Mouse (Mus musculus) cortical plate, adult 2 months (tissue): ENCODE measurements around the gene Rac1. TPM values are rescaled to one million over a fixed set of nuclear protein-coding genes. Genes with fewer than 3 reads are reported as not detected.

Experiments
- H3K27ac ChIP-seq: fragments of 200-500 bp; 2 replicates; pipeline ENCODE4 v1.5.1; 2012; ENCODE audit warnings: low read length, control low read depth, inconsistent platforms; ENCODE audit not compliant: insufficient read depth
- H3K4me1 ChIP-seq: fragments of 200-500 bp; 2 replicates; pipeline ENCODE4 v1.6.1; 2011; ENCODE audit warnings: low read length; ENCODE audit not compliant: control insufficient read depth, insufficient read depth
- H3K4me3 ChIP-seq: fragments of 200-500 bp; 2 replicates; pipeline ENCODE4 v1.5.1; 2011; ENCODE audit warnings: mild to moderate bottlenecking, low read length, control low read depth; ENCODE audit not compliant: insufficient read depth
- CTCF ChIP-seq: fragments of 200-500 bp; IDR thresholded peaks from 2 replicates; pipeline ENCODE4 v1.5.1; 2011; ENCODE audit warnings: mild to moderate bottlenecking, control low read depth, low read length; ENCODE audit not compliant: insufficient read depth; ENCODE audit errors: extremely low read depth
- POLR2A ChIP-seq: fragments of 200-500 bp; IDR thresholded peaks from 2 replicates; pipeline ENCODE4 v1.6.1; 2011; ENCODE audit warnings: mild to moderate bottlenecking, low read length, control low read depth; ENCODE audit not compliant: insufficient read depth; ENCODE audit errors: extremely low read depth
- polyA plus RNA-seq: library from polyadenylated mRNA; depleted of rRNA; stranded (reverse); fragments of >200 nt; gene quantifications from 2 replicates; pipeline ENCODE4 v1.2.3, GENCODE M21; 2012

The Rac1 gene
- polyA plus RNA-seq, 1 experiment, result 529 TPM

DNA sequence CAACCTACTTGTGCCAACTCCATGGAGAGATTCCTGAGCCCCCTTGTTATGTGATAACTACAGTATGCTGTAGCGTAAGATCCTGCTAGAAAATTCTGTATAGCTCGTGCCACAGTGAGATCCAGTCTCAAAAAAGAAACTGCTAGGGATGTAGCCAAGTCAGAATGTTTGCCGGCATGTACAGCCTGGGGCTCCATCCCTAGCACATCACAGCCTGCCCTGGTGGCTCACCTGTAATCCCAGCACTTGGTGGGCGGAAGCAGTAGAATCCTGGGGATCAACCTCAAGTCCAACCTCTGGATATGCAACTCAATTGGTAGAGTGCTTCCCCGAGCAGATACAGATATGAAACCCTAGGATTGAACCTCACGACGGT lies 460 bp upstream of the Rac1 start:
- Histone ChIP-seq H3K4me3 (peak overlapping the region; percentile 65), H3K4me1 (peaks cover 11% of the 10 kb centered on the region), H3K27ac (peak overlapping the region; percentile 83)
- no peak for TF ChIP-seq CTCF
- no peak for TF ChIP-seq POLR2A

DNA sequence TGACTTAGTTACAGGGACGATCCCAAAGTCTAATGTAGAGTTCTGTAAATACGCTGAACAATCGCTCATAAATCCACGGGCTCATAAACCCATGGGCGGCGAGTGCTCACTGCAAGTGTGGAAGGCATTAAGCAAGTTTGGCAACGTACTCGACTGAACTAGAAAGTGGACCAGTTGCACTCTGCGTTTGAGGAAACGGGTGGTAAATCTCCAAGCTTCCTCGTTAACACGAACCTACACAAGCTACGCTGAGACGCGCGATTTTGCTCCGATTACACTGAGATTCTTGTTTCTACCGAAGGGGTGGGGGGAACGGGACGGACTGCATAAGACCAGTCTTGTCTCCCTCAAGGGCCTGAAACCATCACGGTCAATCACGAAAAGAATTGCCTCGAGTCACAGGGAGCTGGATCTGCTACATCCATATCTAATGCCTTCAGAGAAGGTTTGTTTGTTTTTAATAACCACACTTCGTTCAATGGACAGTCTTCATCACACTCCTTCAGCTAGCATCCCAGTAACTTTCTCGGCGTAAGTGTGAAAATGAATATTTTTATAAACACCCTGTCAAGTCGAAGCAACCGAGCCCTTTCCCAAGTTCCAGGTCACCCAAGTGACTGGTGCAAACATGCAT lies 1.0 kb downstream of the Rac1 start:
- Histone ChIP-seq H3K4me1 (peaks cover 11% of the 10 kb centered on the region), H3K27ac (peak overlapping the region; percentile 99; the same call in 1 of the 2 replicates), H3K4me3 (peak overlapping the region; percentile 65)
- TF ChIP-seq POLR2A (no peak), CTCF (no peak)

DNA sequence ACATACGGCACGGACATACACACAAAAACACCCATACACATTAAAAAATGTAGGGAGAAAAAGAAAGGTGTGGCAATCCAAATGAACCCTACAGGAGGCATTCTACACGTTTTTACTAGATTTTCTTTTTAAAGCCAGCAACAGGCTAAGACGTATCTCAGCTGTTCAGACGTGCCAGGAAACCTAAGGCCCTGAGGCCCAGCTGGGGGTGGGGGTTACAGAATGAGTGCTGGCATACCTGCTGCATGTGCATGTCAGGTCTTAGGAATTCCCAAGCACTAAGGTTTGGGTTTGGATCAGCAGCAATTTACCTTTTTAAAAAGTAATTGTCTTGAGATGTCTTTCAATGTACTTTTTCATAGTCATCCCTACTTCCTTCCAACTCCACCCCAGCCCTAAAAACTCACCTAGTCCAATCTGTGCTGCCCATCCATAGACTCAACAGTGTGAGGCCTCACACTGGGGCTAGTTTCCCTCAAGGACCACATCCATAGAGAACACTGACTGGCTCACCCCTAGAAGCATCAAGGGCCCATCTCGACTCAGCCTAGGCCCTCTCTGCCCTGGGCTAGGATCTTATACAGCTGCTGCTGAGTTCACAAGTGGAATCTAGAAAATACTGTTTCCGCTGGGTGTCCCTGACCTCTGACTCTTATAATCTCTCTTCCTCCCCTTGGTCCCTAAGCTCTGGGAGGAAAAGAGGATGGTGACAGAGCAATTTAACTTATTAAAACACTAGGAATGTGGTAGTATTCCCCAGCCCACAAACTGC lies 2.2 kb downstream of the Rac1 start:
- Histone ChIP-seq H3K27ac (no peak overlapping the region), H3K4me3 (peak overlapping the region; percentile 65; the same call in 1 of the 2 replicates), H3K4me1 (peaks cover 11% of the 10 kb centered on the region)
- TF ChIP-seq CTCF (no peak), POLR2A (no peak)

DNA sequence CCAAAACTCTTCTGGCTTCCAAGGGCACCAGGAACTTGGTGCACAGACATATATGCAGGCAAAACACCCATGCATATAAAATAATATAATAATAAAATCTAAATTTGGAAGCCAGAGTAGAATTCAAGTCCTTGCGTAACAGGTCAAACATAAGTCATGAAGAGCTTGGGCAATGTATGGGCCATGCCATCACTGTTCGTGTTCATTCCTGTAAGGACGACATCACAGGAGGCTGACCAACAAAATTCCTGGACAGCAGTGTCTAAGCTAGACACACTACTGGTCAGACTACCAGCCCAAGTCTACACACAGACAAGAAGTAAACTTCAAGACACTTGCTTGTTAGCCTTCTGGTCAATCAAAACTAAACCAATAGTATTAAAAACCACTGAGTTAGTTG lies 5.0 kb downstream of the Rac1 start:
- Histone ChIP-seq H3K4me1 (peaks cover 16% of the 10 kb centered on the region), H3K4me3 (no peak overlapping the region), H3K27ac (no peak overlapping the region)
- no peak for TF ChIP-seq POLR2A
- no peak for TF ChIP-seq CTCF

DNA sequence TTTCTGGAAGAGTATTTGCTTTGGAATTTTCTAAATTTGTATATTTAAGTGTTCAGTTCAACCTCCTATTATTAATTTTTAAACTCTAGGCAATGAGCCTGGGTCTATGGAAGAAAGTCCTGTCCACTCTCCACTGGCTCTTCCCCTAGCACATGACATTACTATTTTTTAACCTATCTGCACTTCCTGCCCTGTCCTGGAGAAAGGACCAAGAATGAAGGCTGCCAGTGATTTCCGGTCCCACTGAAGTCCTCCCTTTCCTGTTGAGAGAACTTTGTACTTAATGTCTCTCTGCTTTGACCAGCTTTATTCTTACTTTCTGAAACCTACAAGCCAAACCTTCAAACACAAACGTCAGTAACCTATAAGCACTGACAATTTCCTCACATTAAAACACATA lies 7.4 kb downstream of the Rac1 start:
- TF ChIP-seq POLR2A (no peak), CTCF (no peak)
- Histone ChIP-seq H3K27ac (no peak overlapping the region; the same call in 1 of the 2 replicates), H3K4me3 (no peak overlapping the region), H3K4me1 (peaks cover 12% of the 10 kb centered on the region)

DNA sequence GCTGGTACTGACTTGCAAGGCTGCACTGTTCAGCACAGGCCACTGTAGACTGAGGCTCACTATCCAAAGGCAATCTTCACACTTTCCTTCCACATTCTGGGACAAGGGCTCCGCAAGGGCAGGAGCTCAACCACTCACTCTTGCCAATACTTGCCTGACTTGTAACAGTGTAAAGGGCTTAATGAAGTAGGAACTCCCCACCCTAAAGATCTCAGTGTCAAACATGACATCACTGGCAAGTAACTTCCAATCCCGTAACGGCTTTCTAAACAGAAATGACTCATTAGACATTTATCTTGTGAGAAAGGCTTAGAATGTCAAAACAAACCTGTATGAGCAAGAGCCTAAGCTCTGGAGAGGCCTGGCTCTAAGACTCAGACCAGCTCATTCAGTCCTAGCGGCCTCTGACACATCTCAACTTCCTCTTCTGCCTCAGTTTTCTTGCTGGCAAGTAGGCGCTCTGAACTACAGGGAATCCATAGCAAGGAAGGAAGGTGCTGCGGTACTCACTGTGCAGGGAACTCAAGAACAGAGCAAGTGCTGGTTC lies 9.7 kb downstream of the Rac1 start:
- TF ChIP-seq CTCF (no peak), POLR2A (no peak)
- H3K4me1 ChIP-seq, result peaks cover 6% of the 10 kb centered on the region
- H3K27ac ChIP-seq, result no peak overlapping the region
- H3K4me3 ChIP-seq, result no peak overlapping the region

DNA sequence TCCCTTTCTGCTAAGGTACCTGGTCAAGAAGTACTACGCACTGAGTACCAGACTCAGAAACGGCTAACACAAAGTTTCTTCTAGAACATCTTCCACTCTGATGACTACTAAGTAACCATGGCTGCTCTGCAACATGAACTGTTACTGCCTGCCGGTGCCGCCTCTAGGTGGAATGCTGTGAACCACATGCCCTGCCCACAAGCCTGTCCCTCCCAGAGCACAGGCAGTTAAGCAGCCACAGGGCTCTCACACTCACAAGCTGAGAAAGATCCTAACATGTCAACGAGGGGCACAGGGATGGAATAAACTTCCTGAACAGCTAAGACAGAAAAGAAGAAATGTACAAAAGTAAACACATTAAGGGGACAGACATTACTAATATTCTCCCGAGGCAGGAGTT lies 10.4 kb downstream of the Rac1 start:
- no peak overlapping the region for H3K4me3 ChIP-seq
- TF ChIP-seq CTCF (no peak), POLR2A (no peak)
- peaks cover 6% of the 10 kb centered on the region for H3K4me1 ChIP-seq
- no peak overlapping the region for H3K27ac ChIP-seq

DNA sequence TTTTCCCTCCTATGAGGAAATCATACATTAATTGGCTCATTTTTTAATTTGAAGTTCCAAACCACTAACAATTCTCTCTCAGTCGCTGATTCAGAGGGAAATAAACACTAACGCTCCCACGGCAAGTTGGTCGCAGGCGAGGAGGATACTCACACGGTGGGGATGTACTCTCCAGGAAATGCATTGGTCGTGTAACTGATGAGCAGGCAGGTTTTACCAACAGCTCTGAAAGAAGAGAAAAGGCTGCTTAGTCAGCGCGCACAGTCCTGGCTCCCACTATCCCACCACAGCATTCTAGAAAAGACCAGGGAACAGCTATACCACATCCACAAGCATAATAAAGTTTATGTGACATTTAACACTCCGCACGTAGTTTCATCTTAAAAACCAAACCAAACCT lies 10.8 kb downstream of the Rac1 start:
- no peak overlapping the region for H3K27ac ChIP-seq
- TF ChIP-seq CTCF, result no peak
- no peak for TF ChIP-seq POLR2A
- peaks cover 6% of the 10 kb centered on the region for H3K4me1 ChIP-seq
- H3K4me3 ChIP-seq, result no peak overlapping the region

DNA sequence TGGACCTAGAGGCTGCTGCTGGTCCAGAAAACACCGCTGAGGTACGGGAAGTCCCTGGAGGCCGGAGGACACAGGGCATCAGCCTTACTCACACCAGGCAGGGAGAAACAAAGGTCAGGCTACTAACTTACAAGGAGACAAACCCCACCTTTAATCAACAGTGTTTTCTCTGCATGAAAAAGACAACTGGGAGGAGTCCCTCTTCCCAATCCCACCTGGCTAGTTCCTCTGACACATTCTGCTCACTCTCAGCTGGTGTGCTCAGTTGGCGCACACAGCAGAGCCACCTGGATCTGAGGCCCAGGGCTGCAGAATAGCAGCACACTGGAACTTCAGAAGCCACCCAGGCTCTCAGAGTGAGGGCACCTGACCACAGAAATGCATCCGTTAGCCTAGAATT lies 13.0 kb downstream of the Rac1 start:
- TF ChIP-seq POLR2A, result no peak
- no peak for TF ChIP-seq CTCF
- Histone ChIP-seq H3K27ac (no peak overlapping the region), H3K4me1 (peaks cover 6% of the 10 kb centered on the region), H3K4me3 (no peak overlapping the region)

DNA sequence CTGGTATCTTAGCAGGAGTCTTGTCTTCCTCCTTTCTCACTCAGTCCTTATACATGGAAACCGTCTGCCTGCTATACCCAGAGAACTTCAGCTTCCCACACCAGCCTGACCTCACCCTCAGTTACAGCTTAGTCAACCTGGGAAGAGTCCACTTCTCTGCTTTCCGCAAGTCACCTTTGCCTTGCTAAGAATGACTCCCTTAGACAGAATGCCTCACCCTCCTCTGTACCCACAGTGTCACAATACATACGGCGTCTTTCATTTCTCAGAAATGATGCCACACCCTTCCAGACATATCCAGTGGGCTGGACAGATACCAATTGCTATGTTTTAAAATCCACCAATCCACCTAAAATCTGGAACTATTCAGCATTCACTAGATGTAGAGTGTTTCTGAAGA lies 15.5 kb downstream of the Rac1 start:
- no peak overlapping the region for H3K27ac ChIP-seq
- peaks cover 4% of the 10 kb centered on the region; the same call in 1 of the 2 replicates for H3K4me1 ChIP-seq
- H3K4me3 ChIP-seq, result no peak overlapping the region
- no peak for TF ChIP-seq POLR2A
- no peak for TF ChIP-seq CTCF
